In genomic region chr14:25458111-25459015, GRCm38 (mm10) we compare ENCODE assay signal across 8 mouse cellular contexts. TPM values are rescaled to one million over a fixed set of nuclear protein-coding genes. Genes with fewer than 3 reads are reported as not detected.
DNase-seq lines count a peak whose midpoint lies in the region; ATAC-seq lines count a peak whose summit lies in the region.

No protein-coding gene starts in this region.

- peak overlapping the region; percentile 97 for H3K4me3 ChIP-seq in embryonic facial prominence, embryonic 14.5 days (ENCODE audit: low read depth, low read length)
- peak overlapping the region; percentile 92 for H3K4me3 ChIP-seq in liver, embryonic 11.5 days (ENCODE audit: low read depth, low read length)
- H3K4me3 ChIP-seq in neural tube, embryonic 13.5 days: peak overlapping the region; percentile 100

- DNase-seq in right cerebral cortex, adult 2 months (ENCODE audit: low spot score in 2 of 2): peak; percentile 58 to 77
- no peak for DNase-seq in right cerebral cortex, postnatal 10 days (ENCODE audit: low spot score in 2 of 2)
- peak; percentile 75 for DNase-seq in ZHBTc4 (ENCODE audit: low read depth, low spot score)
- DNase-seq in embryonic facial prominence, embryonic 14.5 days (ENCODE audit: low spot score): peak; percentile 76
- peak; percentile 83 for DNase-seq in induced T-regulatory cell, adult 2 months (ENCODE audit: low read depth)
- DNase-seq in liver, embryonic 11.5 days (ENCODE audit: low spot score): no peak

- no peaks in the 10 kb centered on the region for H3K9me3 ChIP-seq in embryonic facial prominence, embryonic 14.5 days (ENCODE audit: control insufficient read depth, low read length)
- H3K9me3 ChIP-seq in liver, embryonic 11.5 days (ENCODE audit: control insufficient read depth, low read length): no peaks in the 10 kb centered on the region
- no peaks in the 10 kb centered on the region for H3K9me3 ChIP-seq in neural tube, embryonic 13.5 days

- H3K27ac ChIP-seq in embryonic facial prominence, embryonic 14.5 days (replicated peaks; ENCODE audit: low read depth, low read length): peak overlapping the region; percentile 100
- H3K27ac ChIP-seq in liver, embryonic 11.5 days (ENCODE audit: low read depth, low read length): peak overlapping the region; percentile 36
- peak overlapping the region; percentile 100 for H3K27ac ChIP-seq in neural tube, embryonic 13.5 days (replicated peaks)

- H3K9ac ChIP-seq in embryonic facial prominence, embryonic 14.5 days (ENCODE audit: low read depth, low read length): peak overlapping the region; percentile 98
- H3K9ac ChIP-seq in liver, embryonic 11.5 days (ENCODE audit: low read depth, low read length): peak overlapping the region; percentile 49
- H3K9ac ChIP-seq in neural tube, embryonic 13.5 days: peak overlapping the region; percentile 100

- H3K36me3 ChIP-seq in embryonic facial prominence, embryonic 14.5 days (ENCODE audit: control insufficient read depth, insufficient read depth, low read length): no peaks in the 10 kb centered on the region
- H3K36me3 ChIP-seq in liver, embryonic 11.5 days (ENCODE audit: control insufficient read depth, insufficient read depth, low read length): no peaks in the 10 kb centered on the region
- H3K36me3 ChIP-seq in neural tube, embryonic 13.5 days: no peaks in the 10 kb centered on the region

- H3K4me1 ChIP-seq in embryonic facial prominence, embryonic 14.5 days (ENCODE audit: control insufficient read depth, insufficient read depth, low read length): peaks cover 28% of the 10 kb centered on the region
- H3K4me1 ChIP-seq in liver, embryonic 11.5 days (replicated peaks; ENCODE audit: control insufficient read depth, insufficient read depth, low read length): peaks cover 28% of the 10 kb centered on the region
- H3K4me1 ChIP-seq in neural tube, embryonic 13.5 days (replicated peaks): peaks cover 57% of the 10 kb centered on the region

- no peak for ATAC-seq in embryonic facial prominence, embryonic 14.5 days (ENCODE audit: low read depth)
- ATAC-seq in liver, embryonic 11.5 days (replicated peaks; ENCODE audit: low FRiP score): 0 out of 2 replicates have a peak, but pooled peaks have one; percentile 9
- ATAC-seq in neural tube, embryonic 13.5 days (ENCODE audit: low read depth): peak; percentile 0
- ATAC-seq in activated CD4-positive, CD25-positive, alpha-beta regulatory T cell, adult 4 months: no peak

- H3K4me2 ChIP-seq in embryonic facial prominence, embryonic 14.5 days (ENCODE audit: low read depth, low read length): peak overlapping the region; percentile 76
- peak overlapping the region; percentile 98 for H3K4me2 ChIP-seq in liver, embryonic 11.5 days
- peak overlapping the region; percentile 99 for H3K4me2 ChIP-seq in neural tube, embryonic 13.5 days

- no peaks in the 10 kb centered on the region for H3K27me3 ChIP-seq in embryonic facial prominence, embryonic 14.5 days (replicated peaks; ENCODE audit: control insufficient read depth, insufficient read depth, low read length)
- 0 out of 2 replicates have a peak, but pooled peaks cover 3% of the 10 kb centered on the region for H3K27me3 ChIP-seq in liver, embryonic 11.5 days (replicated peaks; ENCODE audit: control insufficient read depth, insufficient read depth, low read length)
- 0 out of 2 replicates have a peak, but pooled peaks cover 3% of the 10 kb centered on the region for H3K27me3 ChIP-seq in neural tube, embryonic 13.5 days

- under 1% methylated on average over 36 of the region's 37 CpGs for WGBS in embryonic facial prominence, embryonic 14.5 days
- under 1% methylated on average over 37 of the region's 37 CpGs for WGBS in liver, embryonic 11.5 days
- WGBS in neural tube, embryonic 13.5 days: under 1% methylated on average over 37 of the region's 37 CpGs

RNA-seq across cellular contexts. Expression of gene Zmiz1, which starts 0.6 kb away (rescaled TPM):
- 31.3 and 36.6 TPM in 2 replicates for polyA plus RNA-seq in embryonic facial prominence, embryonic 14.5 days (2014; fragmentation: Nextera tagmentation; extraction: Ambion mirVana)
- 27.5 and 31.0 TPM in 2 replicates for polyA plus RNA-seq in liver, embryonic 11.5 days (2014; fragmentation: Nextera tagmentation; extraction: Ambion mirVana)
- 57.2 and 66.2 TPM in 2 replicates for polyA plus RNA-seq in neural tube, embryonic 13.5 days (2015; fragmentation: Nextera tagmentation; extraction: Ambion mirVana)
- polyA plus RNA-seq in activated CD4-positive, CD25-positive, alpha-beta regulatory T cell, adult 4 months (2017; shearing (Covaris generic)): 10 to 100 TPM; 23.8 to 27.9 TPM

Comparison
In these comparisons a context has a peak if more than half of its experiments do, and no peak if none do; other contexts are left out.
1. DNase-seq: peak in right cerebral cortex, adult 2 months (2 of 2), ZHBTc4 (single experiment), embryonic facial prominence, embryonic 14.5 days (single experiment) and induced T-regulatory cell, adult 2 months (single experiment); none in right cerebral cortex, postnatal 10 days (0 of 2) and liver, embryonic 11.5 days (single experiment).
2. ATAC-seq: peak in liver, embryonic 11.5 days (single experiment) and neural tube, embryonic 13.5 days (single experiment); none in embryonic facial prominence, embryonic 14.5 days (single experiment) and activated CD4-positive, CD25-positive, alpha-beta regulatory T cell, adult 4 months (single experiment).
3. H3K27ac ChIP-seq: peak in every context shown above with its lines; median percentile 100 in embryonic facial prominence, embryonic 14.5 days; 100 in neural tube, embryonic 13.5 days; 36 in liver, embryonic 11.5 days.
4. H3K9ac ChIP-seq: peak in every context shown above with its lines; median percentile 100 in neural tube, embryonic 13.5 days; 98 in embryonic facial prominence, embryonic 14.5 days; 49 in liver, embryonic 11.5 days.
5. Peak in every context shown above with its lines, with median percentiles within 50 percentile points of each other: H3K4me2 ChIP-seq and H3K4me3 ChIP-seq.